Mouse (Mus musculus) bone marrow macrophage, adult 2 months (primary cell): Measurements from ENCODE around the gene Cyp2b10.

Experiments
- CTCF ChIP-seq: IDR thresholded peaks from 2 replicates; pipeline ENCODE4 v1.5.1; 2012; ENCODE audit warnings: low read depth, mild to moderate bottlenecking, low read length, moderate library complexity
- POLR2A ChIP-seq: IDR thresholded peaks from 2 replicates; pipeline ENCODE4 v1.6.1; 2012; ENCODE audit warnings: mild to moderate bottlenecking, low read depth, low read length, borderline replicate concordance

GRCm38 (mm10) chr7:25893159-25893558, 4.3 kb upstream of the Cyp2b10 start:
- TF ChIP-seq CTCF (no peak), POLR2A (no peak)
